Comparison of ENCODE assay signal across 5 mouse cellular contexts in the genomic region with DNA sequence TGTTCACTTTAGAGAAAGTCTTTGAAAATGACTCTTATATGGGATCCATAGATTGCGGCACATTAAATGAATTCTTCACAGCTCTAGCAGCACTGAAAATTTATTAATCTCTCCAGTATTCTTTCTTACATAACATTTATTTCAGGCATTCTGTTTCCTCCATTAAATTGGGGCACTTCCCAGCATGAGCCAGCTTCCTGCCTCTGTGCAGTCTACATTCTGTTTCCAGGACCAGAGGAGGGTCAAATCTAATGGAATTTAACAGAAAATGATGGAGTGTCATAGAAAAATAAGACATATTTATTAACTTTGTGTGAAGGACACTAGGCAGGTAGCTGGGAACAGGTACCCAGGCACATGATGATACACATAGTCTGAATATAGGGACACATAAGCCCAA.
DNase-seq lines count a peak whose midpoint lies in the region; ATAC-seq lines count a peak whose summit lies in the region.

No protein-coding gene starts in this region.

- peak; percentile 90 for ATAC-seq in cerebellum, adult (ENCODE audit: insufficient number of reproducible peaks, low FRiP score, low TSS enrichment)

- peak; percentile 9 for DNase-seq in cerebellum, adult 11 months
- DNase-seq in cerebellum, adult 11-12 months, result peak; percentile 34
- DNase-seq in cerebellum, adult 9-10 months, result peak; percentile 45
- peak; percentile 46 for DNase-seq in cerebellum, adult 9-11 months

Comparison
In these comparisons a context has a peak if more than half of its experiments do, and no peak if none do; other contexts are left out.
1. Peak in every context shown above with its lines: DNase-seq and ATAC-seq.